23 mouse cellular contexts compared by ENCODE assay signal in genomic region chr4:104550581-104551205, GRCm38 (mm10).
DNase-seq lines count a peak whose midpoint lies in the region; ATAC-seq and TF ChIP-seq lines count a peak whose summit lies in the region.
"Had no signal": no experiment of that assay in that cellular context is flagged by ENCODE, and none has a peak within 500 bp of the region (broad histone marks: within the 10 kb centered on the region; RNA-seq: fewer than 3 reads in every experiment).

No protein-coding gene starts in this region.

- no peak overlapping the region for H3K4me2 ChIP-seq in kidney, embryonic 14.5 days (replicated peaks; ENCODE audit: low read depth, low read length)
- no peak overlapping the region for H3K4me2 ChIP-seq in lung, embryonic 14.5 days
- H3K4me2 ChIP-seq: hindbrain, embryonic 15.5 days; intestine, embryonic 15.5 days; limb, embryonic 15.5 days; midbrain, embryonic 13.5 days; neural tube, embryonic 12.5 days had no signal

- ATAC-seq in kidney, embryonic 14.5 days (ENCODE audit: low FRiP score, low TSS enrichment) = no peak
- peak; percentile 31; the same call in 1 of the 2 replicates for ATAC-seq in lung, embryonic 14.5 days (ENCODE audit: insufficient read depth)
- ATAC-seq: forebrain, embryonic 16.5 days; intestine, embryonic 15.5 days; midbrain, embryonic 13.5 days had no signal

- no peak overlapping the region for H3K4me3 ChIP-seq in kidney, adult 2 months (ENCODE audit: insufficient read depth, low read depth, low read length)
- H3K4me3 ChIP-seq in kidney, embryonic 14.5 days (ENCODE audit: low read length) = no peak overlapping the region
- H3K4me3 ChIP-seq in lung, embryonic 14.5 days (ENCODE audit: low read depth, low read length) = no peak overlapping the region
- H3K4me3 ChIP-seq in left cerebral cortex, adult 2 months = no peak overlapping the region
- H3K4me3 ChIP-seq: embryonic facial prominence, embryonic 10.5 days; heart, embryonic 10.5 days; hindbrain, embryonic 15.5 days; intestine, embryonic 15.5 days; layer of hippocampus, adult 2 months; limb, embryonic 15.5 days; midbrain, embryonic 13.5 days; neural tube, embryonic 12.5 days had no signal

- no peak overlapping the region for H3K27ac ChIP-seq in kidney, adult 2 months (ENCODE audit: insufficient read depth, low read depth, low read length)
- H3K27ac ChIP-seq in kidney, embryonic 14.5 days (ENCODE audit: low read depth, low read length) = no peak overlapping the region
- no peak overlapping the region for H3K27ac ChIP-seq in lung, embryonic 14.5 days (ENCODE audit: low read depth)
- H3K27ac ChIP-seq in left cerebral cortex, adult 2 months = no peak overlapping the region
- H3K27ac ChIP-seq: embryonic facial prominence, embryonic 10.5 days; heart, embryonic 10.5 days; hindbrain, embryonic 15.5 days; intestine, embryonic 15.5 days; limb, embryonic 15.5 days; liver, embryonic 14.5 days; midbrain, embryonic 13.5 days; neural tube, embryonic 12.5 days had no signal

- no peaks in the 10 kb centered on the region for H3K9me3 ChIP-seq in kidney, embryonic 14.5 days (ENCODE audit: control insufficient read depth, low read length)
- no peaks in the 10 kb centered on the region for H3K9me3 ChIP-seq in lung, embryonic 14.5 days (ENCODE audit: low read depth, low read length)
- H3K9me3 ChIP-seq: embryonic facial prominence, embryonic 10.5 days; heart, embryonic 10.5 days; hindbrain, embryonic 15.5 days; intestine, embryonic 15.5 days; limb, embryonic 15.5 days; midbrain, embryonic 13.5 days; neural tube, embryonic 12.5 days had no signal

- TF ChIP-seq CTCF in kidney, adult 2 months (conservative IDR thresholded peaks at IDR 0.05; ENCODE audit: insufficient read depth, insufficient read length, low read depth, low read length) = no peak
- no peak for TF ChIP-seq CTCF in lung, embryonic 14.5 days (IDR thresholded peaks at IDR 0.05; ENCODE audit: low read depth)
- no peak for TF ChIP-seq CTCF in left cerebral cortex, adult 2 months (IDR thresholded peaks at IDR 0.05)

- no peak for TF ChIP-seq POLR2A in kidney, adult 2 months (IDR thresholded peaks at IDR 0.05; ENCODE audit: low read depth, low read length)

- no peaks in the 10 kb centered on the region for H3K36me3 ChIP-seq in kidney, adult 2 months (ENCODE audit: control insufficient read depth, insufficient read depth, low read length)
- no peaks in the 10 kb centered on the region for H3K36me3 ChIP-seq in kidney, embryonic 14.5 days (ENCODE audit: control insufficient read depth, insufficient read depth, low read length)
- no peaks in the 10 kb centered on the region for H3K36me3 ChIP-seq in lung, embryonic 14.5 days (ENCODE audit: insufficient read depth)
- H3K36me3 ChIP-seq: embryonic facial prominence, embryonic 10.5 days; heart, embryonic 10.5 days; hindbrain, embryonic 15.5 days; intestine, embryonic 15.5 days; limb, embryonic 15.5 days; midbrain, embryonic 13.5 days; neural tube, embryonic 12.5 days had no signal

- DNase-seq in kidney, adult 2 months = peak; percentile 12
- DNase-seq in hindlimb bud, embryonic 11.5 days (ENCODE audit: extremely low spot score, low read depth, low spot score) = peak; percentile 14
- DNase-seq in lung, embryonic 14.5 days = peak; percentile 56
- DNase-seq in lung, postnatal 25 days (ENCODE audit: low spot score) = peak; percentile 36
- no peak for DNase-seq in thymus, postnatal 25 days
- no peak for DNase-seq in layer of hippocampus, postnatal 10 days (ENCODE audit: low spot score in 2 of 2)
- DNase-seq in left cerebral cortex, adult 2 months (ENCODE audit: extremely low spot score in 1 of 2, low spot score in 2 of 2) = no peak
- DNase-seq: adrenal gland, postnatal 25 days; cerebellum, postnatal 10 days; right cerebral cortex, postnatal 25 days; spleen, adult 18-20 months; thymus, postnatal 14 days had no signal

- H3K27me3 ChIP-seq in kidney, adult 2 months (replicated peaks; ENCODE audit: control insufficient read depth, insufficient read depth, low read length) = no peaks in the 10 kb centered on the region
- no peaks in the 10 kb centered on the region for H3K27me3 ChIP-seq in kidney, embryonic 14.5 days (ENCODE audit: control insufficient read depth, insufficient read depth, low read length)
- no peaks in the 10 kb centered on the region for H3K27me3 ChIP-seq in lung, embryonic 14.5 days (ENCODE audit: insufficient read depth, low read length)
- H3K27me3 ChIP-seq: hindbrain, embryonic 15.5 days; intestine, embryonic 15.5 days; limb, embryonic 15.5 days; neural tube, embryonic 12.5 days had no signal

- 43% methylated on average over 4 of the region's 4 CpGs for WGBS in kidney, adult 2 months
- 62% methylated on average over 4 of the region's 4 CpGs for WGBS in kidney, embryonic 14.5 days
- WGBS in lung, embryonic 14.5 days = 56% methylated on average over 4 of the region's 4 CpGs

- no peaks in the 10 kb centered on the region for H3K4me1 ChIP-seq in kidney, adult 2 months (ENCODE audit: control insufficient read depth, insufficient read depth, low read length)
- 0 out of 2 replicates have a peak, but pooled peaks cover 6% of the 10 kb centered on the region for H3K4me1 ChIP-seq in kidney, embryonic 14.5 days (ENCODE audit: control insufficient read depth, insufficient read depth, low read length)
- H3K4me1 ChIP-seq in lung, embryonic 14.5 days (ENCODE audit: insufficient read depth) = no peaks in the 10 kb centered on the region
- H3K4me1 ChIP-seq: heart, embryonic 10.5 days; intestine, embryonic 15.5 days had no signal

- no peak overlapping the region for H3K9ac ChIP-seq in kidney, embryonic 14.5 days (ENCODE audit: low read depth, low read length)
- H3K9ac ChIP-seq in lung, embryonic 14.5 days = no peak overlapping the region
- H3K9ac ChIP-seq: hindbrain, embryonic 15.5 days; intestine, embryonic 15.5 days; limb, embryonic 15.5 days; liver, embryonic 14.5 days; midbrain, embryonic 13.5 days; neural tube, embryonic 12.5 days had no signal

- intact Hi-C loops in left cerebral cortex, adult 2 months (cut with DNase I) = loop anchor here (5.0 kb wide), 1 partner anchor 127 kb away; no protein-coding TSS in a partner anchor

Comparison
In these comparisons a context has a peak if more than half of its experiments do, and no peak if none do; other contexts are left out.
1. DNase-seq: peak in kidney, adult 2 months (single experiment), hindlimb bud, embryonic 11.5 days (single experiment), lung, embryonic 14.5 days (single experiment) and lung, postnatal 25 days (single experiment); none in thymus, postnatal 25 days (single experiment), layer of hippocampus, postnatal 10 days (0 of 2) and left cerebral cortex, adult 2 months (0 of 2).